Mouse (Mus musculus) right cerebral cortex, postnatal 14 days (tissue): ENCODE measurements at regions not wholly inside any gene's neighbourhood (a gene's known extent, or its start where the extent isn't known, plus 50 kb on each side); places are given as distances from the start of the nearest gene placed in this dataset.

Source experiments
- DNase-seq: peaks from one replicate; pipeline ENCODE4 v3.0.0; 2022

GRCm38 (mm10) chr4:152816139-152816757 lies 338.6 kb upstream of the Kcnab2 start:
- DNase-seq: no peak

GRCm38 (mm10) chr4:152806611-152807010 lies 328.9 kb upstream of the Kcnab2 start:
- no peak for DNase-seq

GRCm38 (mm10) chr4:152799392-152799791 lies 321.7 kb upstream of the Kcnab2 start:
- DNase-seq: no peak

GRCm38 (mm10) chr4:152788431-152788830 lies 310.8 kb upstream of the Kcnab2 start:
- DNase-seq: no peak

GRCm38 (mm10) chr4:152784972-152785371 lies 307.3 kb upstream of the Kcnab2 start:
- no peak for DNase-seq

GRCm38 (mm10) chr4:152779526-152779925 lies 301.9 kb upstream of the Kcnab2 start:
- peak; percentile 40 for DNase-seq

GRCm38 (mm10) chr4:152775801-152776200 lies 298.1 kb upstream of the Kcnab2 start:
- DNase-seq: no peak

GRCm38 (mm10) chr4:152771386-152771785 lies 293.7 kb upstream of the Kcnab2 start:
- no peak for DNase-seq

GRCm38 (mm10) chr4:152767372-152767771 lies 289.7 kb upstream of the Kcnab2 start:
- DNase-seq: no peak

- DNase-seq: no peak
Measured at GRCm38 (mm10) chr4:152763116-152763515, 285.4 kb upstream of the Kcnab2 start.

- DNase-seq: no peak
Measured at GRCm38 (mm10) chr4:152762576-152762975, 284.9 kb upstream of the Kcnab2 start.

- DNase-seq: no peak
Measured at GRCm38 (mm10) chr4:152757191-152757590, 279.5 kb upstream of the Kcnab2 start.

GRCm38 (mm10) chr4:152756535-152756934 lies 278.9 kb upstream of the Kcnab2 start:
- no peak for DNase-seq

- no peak for DNase-seq
Measured at GRCm38 (mm10) chr4:152755756-152756155, 278.1 kb upstream of the Kcnab2 start.

GRCm38 (mm10) chr4:152744366-152744765 lies 266.7 kb upstream of the Kcnab2 start:
- DNase-seq: no peak

- no peak for DNase-seq
Measured at GRCm38 (mm10) chr4:152733017-152733416, 255.3 kb upstream of the Kcnab2 start.

GRCm38 (mm10) chr4:152731988-152732387 lies 254.3 kb upstream of the Kcnab2 start:
- peak; percentile 46 for DNase-seq

- DNase-seq: no peak
Measured at GRCm38 (mm10) chr4:152731082-152731720, 253.5 kb upstream of the Kcnab2 start.

- no peak for DNase-seq
Measured at GRCm38 (mm10) chr4:152729421-152729820, 251.8 kb upstream of the Kcnab2 start.

GRCm38 (mm10) chr4:152725881-152726280 lies 248.2 kb upstream of the Kcnab2 start:
- no peak for DNase-seq

- no peak for DNase-seq
Measured at GRCm38 (mm10) chr4:152725423-152725822, 247.8 kb upstream of the Kcnab2 start.

- no peak for DNase-seq
Measured at GRCm38 (mm10) chr4:152724741-152725140, 247.1 kb upstream of the Kcnab2 start.

GRCm38 (mm10) chr4:152724026-152724425 lies 246.4 kb upstream of the Kcnab2 start:
- no peak for DNase-seq

- no peak for DNase-seq
Measured at GRCm38 (mm10) chr4:152720528-152720927, 242.9 kb upstream of the Kcnab2 start.
